Mouse (Mus musculus) T-helper 1 cell (primary cell): Measurements from ENCODE around the gene Rtkn2.

Experiments used
- in situ Hi-C: fragments of 300-600 bp; cut with MboI, MseI; formaldehyde crosslinking; loops from one replicate; pipeline ENCODE4 v1.15.1; 2025; ENCODE audit warnings: high pct_unique_total_duplicates

The Rtkn2 gene

GRCm38 (mm10) chr10:68103078-68103855 is 123.9 kb downstream of the Rtkn2 start:
- in situ Hi-C loops, result no loop called here

- in situ Hi-C loops, result no loop called here
Measured at GRCm38 (mm10) chr10:68103988-68104387, 124.6 kb downstream of the Rtkn2 start.

GRCm38 (mm10) chr10:68104481-68104880 is 125.1 kb downstream of the Rtkn2 start:
- in situ Hi-C loops, result no loop called here

GRCm38 (mm10) chr10:68104881-68105781 is 125.8 kb downstream of the Rtkn2 start:
- in situ Hi-C loops, result no loop called here

- in situ Hi-C loops, result no loop called here
Measured at GRCm38 (mm10) chr10:68106351-68106950, 127.1 kb downstream of the Rtkn2 start.

- in situ Hi-C loops, result no loop called here
Measured at GRCm38 (mm10) chr10:68107716-68108115, 128.3 kb downstream of the Rtkn2 start.
